Mouse (Mus musculus) T-cell, adult 2 months (primary cell): ENCODE measurements around the gene Ank3.

Experiments used
- DNase-seq: peaks from one replicate; pipeline ENCODE4 v3.0.0; 2022; ENCODE audit warnings: low spot score

The Ank3 gene

DNA sequence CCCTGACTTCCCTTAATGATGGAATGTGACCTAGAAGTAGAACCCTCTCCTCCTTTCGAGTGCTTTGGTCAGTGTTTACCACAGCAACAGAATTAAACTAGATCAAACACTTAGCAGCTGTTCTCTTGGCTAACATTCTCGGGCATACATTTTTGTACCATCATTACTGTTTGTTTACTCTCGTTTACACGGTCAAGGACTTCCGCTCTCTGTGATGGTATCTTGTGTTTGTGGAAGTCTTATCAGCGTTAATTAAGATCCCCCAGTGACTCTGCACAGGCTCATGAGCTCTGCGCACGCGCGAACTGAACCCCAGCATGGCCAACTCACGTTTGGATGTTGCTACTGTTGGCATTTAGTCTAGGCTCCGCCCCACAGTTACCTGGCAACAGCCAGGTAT lies 16.3 kb downstream of the Ank3 start:
- no peak for DNase-seq

DNA sequence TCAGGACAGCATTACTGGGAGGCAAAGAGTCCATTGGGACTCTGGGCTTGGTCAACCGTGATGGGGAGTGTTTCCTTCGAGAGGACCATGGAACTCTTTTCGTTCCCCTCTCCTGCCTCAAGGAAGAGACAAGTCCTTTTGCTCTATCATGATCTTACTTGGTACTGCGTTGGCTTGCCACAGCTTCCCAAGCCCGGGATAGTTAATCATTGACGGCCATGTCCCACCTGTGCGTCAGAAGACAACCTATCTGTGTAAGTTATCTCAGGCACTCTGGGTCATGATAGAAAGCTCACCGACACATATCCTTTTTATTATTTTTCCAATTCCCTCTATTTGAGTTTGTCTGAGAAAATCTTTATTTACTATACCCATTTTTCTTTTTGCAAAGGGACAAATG lies 20.1 kb downstream of the Ank3 start:
- no peak for DNase-seq

DNA sequence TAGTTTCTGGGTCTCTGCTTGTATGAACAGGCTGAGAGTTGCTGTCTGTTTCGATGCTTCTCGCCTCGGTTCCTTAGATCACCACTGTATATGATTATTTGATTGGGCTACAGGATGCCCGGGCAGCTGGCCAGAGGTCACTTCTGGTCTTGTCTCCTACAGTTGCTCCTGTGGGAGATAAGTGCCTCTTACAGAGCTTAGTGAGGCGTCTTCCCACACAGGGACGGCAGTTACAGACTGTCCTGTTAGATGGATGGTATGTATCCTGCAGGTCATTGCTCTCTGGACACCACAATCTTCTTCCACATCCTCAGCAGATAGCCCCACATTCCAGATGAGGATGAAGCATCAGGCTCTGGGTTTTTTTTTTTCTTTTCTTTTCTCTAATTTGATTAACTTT lies 21.7 kb downstream of the Ank3 start:
- DNase-seq: no peak

DNA sequence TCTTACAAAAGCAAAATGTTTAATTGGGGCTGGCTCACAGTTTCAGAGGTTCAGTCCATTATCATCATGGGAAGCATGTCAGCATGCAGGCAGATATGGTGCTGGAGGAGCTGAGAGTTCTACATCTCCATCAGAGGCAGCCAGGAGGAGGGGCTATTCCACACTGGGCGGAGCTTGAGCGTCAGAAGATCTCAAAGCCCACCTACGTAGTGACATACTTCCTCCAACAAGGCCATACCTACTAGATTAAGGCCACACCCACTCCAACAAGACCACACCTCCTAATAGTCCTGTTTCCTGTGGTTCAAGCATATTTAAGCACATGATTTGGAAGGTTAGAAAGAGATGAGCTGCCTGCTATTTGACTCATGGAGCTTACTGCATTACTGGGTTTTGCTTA lies 25.5 kb downstream of the Ank3 start:
- DNase-seq: no peak

DNA sequence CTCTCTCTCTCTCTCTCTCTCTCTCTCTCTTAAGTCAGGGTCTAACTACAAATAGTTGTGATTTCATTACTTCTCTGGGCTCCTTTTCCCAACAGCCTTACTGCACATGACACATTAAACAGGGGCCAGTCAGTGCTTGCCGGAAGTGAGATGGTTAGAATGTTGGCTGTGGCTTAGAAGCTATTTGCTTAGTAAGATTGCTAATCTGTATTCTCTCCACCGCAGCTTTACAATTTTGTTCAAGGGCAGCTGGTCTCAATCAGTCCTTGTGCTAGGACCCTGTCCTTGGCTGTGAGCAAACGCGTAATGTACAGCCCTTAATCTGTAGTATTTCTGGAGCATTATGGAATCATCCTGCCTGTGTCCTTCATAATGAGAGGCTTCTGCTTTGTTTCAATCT lies 31.6 kb downstream of the Ank3 start:
- no peak for DNase-seq

DNA sequence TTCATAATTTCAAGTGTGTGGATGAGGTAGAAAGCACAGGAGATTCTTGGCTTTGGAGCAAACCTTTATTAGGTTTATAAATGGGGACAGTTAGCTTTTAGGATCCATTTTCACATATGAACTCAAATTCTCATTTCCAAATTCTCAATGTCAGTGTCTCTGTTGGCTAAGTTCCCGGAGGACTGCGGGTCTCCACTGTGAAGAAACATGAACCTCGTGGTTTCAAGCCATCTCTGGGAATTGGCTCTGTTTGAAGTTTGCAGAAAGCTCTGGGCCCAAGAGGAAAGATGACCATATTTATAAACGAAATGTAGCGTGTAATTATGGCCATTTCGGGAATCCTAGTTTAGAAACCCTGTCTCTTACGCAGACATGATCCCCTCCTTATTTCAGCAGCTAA lies 32.5 kb downstream of the Ank3 start:
- no peak for DNase-seq

DNA sequence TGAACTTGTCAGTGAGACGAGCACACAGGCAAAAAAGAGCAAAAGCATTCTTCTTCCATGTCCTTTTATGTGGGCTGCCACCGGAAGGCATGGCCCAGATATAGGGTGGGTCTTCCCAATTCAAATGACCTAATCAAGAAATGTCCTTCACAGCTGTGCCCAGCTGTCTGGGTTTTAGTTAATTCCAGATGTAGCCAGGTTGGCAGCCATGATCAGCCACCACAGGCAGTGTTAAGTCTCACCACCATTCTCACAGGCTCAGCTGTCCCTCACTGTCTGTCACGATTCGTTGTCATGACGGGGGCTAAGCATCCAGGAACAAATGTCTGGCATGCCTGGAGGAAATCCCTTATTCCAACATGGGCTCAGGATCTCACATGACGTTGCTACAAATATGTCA lies 36.6 kb downstream of the Ank3 start:
- no peak for DNase-seq

DNA sequence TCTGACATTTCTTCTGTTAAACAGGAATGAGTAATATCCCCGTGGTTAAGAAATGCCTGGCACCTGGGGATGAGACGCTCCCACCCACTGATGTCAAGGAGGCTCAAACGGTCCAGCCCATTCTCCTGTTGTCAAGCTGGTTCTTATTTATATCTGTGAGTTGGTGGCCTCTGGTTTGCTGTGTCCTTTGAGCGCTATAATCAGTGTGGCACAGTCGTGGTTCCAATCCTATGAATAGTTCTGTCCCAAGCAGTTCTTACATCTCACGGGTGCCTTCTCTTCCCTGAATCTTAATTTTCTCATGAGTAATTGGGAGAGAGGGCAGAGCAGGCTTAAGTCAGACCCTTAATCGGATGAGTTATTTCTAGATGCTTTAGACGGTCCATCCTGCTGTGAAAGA lies 40.9 kb downstream of the Ank3 start:
- no peak for DNase-seq

DNA sequence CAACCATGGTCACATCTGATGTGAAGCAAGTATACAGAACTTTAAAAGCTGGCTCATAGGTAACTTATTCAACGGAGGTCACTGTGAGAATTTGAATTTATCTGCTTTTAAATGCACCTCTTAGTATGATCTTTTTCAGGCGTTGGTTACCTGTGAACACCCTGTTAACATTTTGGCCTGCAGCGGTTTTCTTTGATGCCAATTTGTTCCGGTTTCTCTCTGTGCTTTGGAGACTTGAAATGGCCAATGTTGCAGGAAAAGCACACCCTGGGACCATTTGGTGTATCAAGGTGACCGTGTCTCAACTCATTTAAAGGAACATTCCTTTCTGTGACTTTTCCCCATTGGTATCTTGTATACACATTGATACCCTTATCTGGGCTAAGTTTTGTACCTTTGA lies 46.0 kb downstream of the Ank3 start:
- DNase-seq: no peak

DNA sequence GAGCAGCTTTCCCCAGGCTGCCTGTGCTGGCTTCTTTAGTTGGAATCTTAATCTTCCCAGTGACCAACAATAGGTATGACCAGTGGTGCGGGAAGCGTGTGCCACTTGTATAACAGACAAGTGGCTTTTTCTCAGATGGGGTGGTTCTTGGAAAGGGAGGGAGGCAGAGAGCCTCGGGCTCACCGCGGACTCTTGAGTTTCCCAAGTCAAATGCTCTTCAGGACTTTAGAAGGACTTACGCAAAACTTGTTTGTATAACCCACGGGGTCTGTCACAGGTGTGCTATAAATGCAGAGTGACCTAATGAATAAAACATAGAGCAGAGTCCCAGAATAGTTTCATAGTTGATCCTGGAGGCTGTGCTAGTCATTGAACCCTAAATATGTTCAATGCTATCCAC lies 47.4 kb downstream of the Ank3 start:
- no peak for DNase-seq

DNA sequence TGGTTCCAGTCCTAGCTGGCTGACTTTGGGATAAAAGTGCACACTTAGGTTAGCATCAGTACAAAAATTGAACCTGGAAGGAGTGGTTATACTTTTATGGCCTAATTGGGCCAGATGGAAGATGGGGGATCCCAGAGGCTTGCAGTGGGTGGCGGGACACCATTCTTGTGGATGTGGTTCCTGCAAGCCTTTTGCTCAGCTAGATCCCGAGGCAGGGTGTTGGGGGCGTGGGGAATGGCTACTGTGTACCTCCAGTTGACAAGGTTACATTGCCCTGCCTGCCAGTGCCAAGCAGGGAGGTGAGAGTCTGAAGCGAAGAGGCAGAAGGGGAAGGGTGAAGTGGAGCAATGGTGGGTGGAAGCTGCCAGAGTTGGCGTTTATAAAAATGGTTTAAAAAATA lies 48.0 kb downstream of the Ank3 start:
- no peak for DNase-seq

DNA sequence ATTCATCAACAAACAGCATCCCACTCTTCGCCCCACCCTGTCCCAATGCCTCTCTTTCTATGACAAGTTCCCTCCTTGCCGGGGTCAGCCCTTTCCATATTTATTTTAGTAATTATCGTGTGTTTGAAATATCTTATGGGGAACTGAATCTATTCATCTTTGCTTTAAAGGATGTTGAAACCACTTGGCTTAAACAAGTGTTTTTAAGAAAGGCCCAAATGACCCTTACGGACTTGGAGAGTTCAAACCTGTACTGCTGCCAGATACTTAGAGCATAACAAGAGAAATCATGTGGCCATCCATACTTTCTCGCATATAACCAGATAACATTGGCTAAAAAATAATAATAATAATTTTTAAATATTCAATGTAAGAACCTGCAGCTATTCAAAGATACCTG lies 48.7 kb downstream of the Ank3 start:
- no peak for DNase-seq

DNA sequence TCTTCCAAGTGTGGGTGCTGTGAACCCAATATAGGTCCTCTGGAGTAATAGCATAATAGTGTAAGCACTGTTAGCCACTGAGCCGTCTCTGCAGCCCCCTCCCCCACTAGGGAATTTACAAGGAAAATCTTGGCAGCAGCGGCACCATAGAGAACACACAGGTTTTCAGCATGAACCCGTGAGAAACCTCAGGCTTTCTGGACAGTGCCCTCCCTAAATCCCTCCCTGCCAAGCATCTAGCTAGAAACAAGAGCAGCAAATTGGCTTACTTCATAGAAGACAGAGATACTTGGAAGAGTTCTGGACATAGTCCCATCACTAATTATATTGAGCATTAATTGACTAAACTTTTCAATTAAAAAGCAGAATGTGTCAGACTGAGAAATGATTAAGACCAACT lies 49.6 kb downstream of the Ank3 start:
- no peak for DNase-seq

DNA sequence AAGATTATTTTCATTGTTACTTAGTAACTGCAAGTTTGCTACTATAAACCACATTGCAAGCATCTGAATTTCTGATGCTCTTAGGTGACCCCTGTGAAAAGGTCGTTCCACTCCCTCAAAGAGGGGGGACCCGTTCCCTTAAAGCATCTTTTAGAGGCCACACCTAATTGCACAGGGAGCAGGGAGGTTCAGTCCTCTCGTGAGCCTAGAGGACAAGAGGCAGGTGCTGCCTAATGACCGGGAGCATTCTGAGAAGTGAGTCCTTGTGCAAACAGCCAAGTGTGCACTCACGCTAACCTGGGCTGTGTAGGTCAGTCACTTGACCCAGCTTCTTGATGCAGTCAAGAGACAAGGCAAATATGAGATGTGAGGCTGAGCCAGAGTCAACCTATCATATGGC lies 52.4 kb downstream of the Ank3 start:
- no peak for DNase-seq

DNA sequence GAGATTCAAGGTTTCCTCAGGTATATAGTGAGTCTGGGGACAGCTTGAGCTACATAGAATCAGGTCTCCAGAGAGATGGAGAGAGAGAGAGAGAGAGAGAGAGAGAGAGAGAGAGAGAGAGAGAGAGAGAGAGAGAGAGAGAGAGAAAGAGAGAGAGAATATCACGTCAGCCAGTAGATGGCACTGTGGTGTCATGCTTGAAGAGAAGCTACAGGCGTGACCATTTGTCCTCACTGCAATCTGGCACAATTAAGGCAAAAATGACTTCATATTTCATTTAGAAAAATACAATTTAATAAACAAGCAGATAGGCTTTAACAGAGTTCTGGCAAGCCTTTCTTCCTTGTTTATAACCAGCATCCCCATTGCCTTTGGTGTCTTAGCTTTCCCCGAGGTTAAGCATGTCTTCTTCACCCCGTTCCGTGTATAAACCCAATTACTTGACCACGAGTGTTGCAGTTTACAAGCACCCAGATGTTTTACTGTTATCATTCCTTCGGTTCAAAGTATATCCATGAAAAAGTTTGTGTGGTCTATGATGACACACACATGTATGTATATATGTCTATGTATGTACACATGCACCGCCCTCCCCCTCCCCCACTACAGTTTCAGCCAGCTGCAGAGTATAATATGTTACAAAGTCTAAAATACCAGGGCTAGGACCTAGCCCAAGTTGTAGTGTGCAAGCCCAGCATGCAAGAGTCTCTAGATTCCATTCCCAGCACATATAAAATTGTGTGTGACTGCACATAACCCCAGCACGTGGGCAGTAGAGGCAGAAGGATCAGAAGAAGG lies 53.8 kb downstream of the Ank3 start:
- DNase-seq: no peak

DNA sequence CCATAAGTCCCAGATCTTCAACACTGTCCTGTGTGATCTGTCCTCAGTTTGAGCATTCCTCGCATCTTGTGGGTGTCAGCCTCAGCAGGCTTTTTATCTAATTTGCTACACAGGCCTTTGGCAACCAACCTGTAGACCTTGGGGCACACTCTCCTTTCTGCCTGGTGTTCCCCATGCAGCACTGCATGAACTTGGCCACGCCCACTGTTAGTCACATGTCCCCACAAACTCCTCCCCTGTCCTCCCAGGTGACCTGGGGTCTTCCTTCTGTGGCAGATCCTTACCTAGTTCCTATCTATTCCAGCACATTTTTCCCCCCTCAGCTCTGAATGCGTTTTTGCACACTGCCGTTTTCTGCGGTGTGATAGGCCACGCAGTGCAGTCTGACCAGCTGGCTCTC lies 55.0 kb downstream of the Ank3 start:
- DNase-seq: no peak

DNA sequence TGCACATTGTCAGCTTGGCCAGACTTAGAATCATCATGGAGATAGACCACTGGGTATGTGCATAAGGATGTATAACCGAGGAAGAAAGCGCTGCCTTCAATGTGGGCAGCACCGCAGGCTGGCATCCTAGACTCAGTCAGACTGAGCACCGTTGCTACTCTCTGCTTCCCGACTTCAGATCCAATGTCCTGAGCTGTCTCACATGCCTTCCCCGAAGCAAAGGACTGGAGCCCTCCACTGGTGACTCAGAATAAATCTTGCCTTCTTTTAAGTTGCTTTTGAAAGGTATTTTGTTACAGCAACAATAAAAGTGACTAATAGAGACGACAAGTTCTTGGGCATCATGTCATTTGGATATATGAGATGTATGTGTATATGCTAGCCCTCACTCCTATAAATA lies 55.9 kb downstream of the Ank3 start:
- DNase-seq: no peak

DNA sequence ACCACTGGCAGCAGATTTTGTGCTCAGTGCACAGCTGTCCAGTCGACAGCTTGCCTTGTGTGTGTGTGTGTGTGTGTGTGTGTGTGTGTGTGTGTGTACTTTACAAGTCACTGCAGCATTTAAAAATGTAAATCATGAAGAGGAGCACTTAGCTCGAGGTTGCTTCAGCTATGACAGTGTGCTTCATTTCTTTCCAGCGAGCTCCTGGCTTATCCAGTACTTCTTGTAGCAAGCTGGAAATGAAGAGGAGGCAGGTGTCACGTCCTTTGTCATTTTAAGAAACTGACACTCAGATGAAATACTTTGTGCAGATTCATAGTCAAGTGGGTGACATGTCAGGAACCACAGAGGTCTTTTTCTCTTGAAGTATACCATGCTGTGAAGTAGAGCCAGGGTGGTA lies 66.3 kb downstream of the Ank3 start:
- DNase-seq: no peak

DNA sequence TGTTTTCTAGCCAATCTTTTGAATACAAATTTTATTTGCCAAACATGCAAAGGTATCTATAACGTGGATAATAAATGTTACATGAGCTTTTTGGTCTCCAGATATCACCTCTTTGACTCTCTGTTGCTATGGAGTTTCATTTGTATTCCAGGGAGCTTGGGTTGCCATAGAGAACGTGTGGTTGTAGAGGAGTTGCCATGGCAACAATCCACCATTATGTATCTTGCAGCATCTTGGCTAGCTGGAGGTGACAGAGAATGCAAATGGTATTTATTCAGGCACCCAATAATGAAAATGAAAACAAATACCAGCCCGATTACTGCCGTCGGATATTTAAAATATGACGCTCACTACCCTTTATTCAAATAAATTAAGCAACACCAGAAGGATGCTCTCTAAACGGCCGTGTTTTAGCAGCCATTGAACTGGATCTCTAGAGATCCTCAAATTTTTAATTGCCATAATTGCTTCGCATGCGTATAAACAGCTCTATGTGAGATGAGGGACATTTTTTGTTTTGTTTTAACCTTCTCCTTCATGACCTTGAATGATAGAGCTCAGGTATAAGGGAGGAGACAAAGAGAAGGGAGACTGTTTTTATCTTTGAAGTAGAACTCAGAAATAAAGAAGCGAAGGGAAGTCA lies 67.1 kb downstream of the Ank3 start:
- DNase-seq: no peak

DNA sequence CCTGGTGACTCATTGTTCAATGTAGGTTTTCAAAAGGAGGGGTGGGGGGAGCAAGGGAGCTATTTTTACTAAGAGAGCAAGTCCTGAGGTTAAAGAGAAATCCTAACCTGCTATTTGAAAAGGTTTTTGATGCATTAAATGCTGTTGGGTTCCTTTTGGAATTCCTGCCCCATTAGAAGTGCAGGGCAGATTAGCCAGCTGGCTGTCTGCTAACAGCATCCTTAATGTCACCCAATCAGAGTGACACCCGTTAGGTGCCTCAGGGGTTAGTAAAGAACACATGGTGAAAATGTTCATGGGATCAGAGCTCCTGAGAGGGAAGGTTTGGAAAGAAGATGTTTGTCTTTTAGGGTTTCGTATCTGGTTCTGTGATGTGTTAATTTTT lies 67.6 kb downstream of the Ank3 start:
- no peak for DNase-seq

DNA sequence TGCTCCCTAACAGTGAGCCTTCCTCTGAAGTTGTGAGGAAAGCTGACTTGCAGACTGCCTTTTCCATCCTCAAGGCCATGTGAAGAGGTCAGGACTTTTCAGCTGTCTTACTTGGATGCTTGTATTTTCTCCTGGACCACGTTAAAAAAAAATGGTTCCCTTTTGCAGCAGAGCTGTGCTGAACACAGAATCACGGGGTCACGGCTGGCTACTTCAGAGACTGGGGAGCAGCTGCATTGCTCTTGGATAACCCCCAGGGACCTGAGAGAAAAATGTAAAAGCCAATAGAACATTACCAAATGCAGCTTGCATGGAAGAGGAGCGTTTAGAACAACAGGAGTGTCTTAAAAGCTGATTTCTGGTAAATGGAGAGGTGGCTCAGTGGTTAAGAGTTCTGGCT lies 68.0 kb downstream of the Ank3 start:
- no peak for DNase-seq

DNA sequence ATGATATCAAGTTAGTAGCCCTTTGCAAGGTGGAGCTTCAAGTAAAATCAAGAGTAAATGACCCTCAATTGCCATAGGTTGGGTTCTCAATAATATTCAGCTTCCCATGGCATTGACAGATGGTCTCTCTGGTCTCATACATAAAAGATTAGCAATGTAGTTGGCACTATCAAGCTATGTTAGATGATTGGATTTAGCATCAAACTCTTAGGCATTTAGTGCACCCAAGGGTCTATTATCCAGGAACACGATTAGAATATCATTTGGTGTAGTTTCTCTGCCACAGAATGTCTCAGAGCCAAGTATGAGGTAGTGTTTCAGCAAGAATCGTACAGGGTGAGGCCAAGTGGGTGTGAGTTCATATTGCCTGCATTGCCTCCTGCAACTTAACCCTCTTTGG lies 68.6 kb downstream of the Ank3 start:
- no peak for DNase-seq

DNA sequence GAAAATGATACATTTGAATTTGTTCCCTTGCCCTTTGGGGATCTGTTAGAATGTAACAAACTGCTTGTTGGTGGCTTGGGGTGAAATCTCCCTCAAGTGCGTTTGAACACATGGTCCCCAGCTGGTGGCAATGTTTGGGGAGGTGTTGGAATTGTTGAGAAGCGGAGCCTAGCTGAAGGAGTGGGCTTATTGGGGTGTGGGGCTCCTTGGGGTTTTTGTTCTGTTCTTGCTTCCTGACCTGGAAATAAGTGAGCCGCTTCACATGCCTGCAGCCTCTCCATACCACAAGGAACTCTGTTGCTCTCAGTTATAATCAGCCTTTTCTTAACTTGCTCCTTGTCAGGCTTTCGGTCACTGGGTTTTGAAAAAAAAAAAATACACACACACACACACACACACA lies 73.3 kb downstream of the Ank3 start:
- DNase-seq: no peak

DNA sequence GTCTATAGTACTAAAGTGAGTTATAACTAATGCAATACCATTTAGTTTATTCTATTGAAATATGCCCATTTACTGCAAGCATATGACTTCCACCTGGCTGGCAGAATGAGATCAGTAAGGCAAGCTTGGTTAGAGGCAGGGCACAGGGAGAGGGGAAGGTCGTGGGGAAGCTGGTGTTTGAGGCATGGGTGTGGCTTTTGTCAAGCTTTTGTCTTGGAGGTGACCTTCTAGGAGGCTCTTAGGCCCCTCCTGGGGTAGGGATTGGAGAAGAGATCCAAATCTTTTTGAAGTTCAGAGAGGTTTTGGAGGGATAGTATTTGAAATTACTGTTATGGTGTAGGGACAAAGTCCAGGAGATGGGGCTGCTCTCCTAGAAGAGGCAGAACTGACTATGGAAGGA lies 78.3 kb downstream of the Ank3 start:
- DNase-seq: no peak
